11 mouse cellular contexts compared by ENCODE assay signal in genomic region chr17:12689537-12689936, GRCm38 (mm10). TPM values are rescaled to one million over a fixed set of nuclear protein-coding genes. Genes with fewer than 3 reads are reported as not detected.
DNase-seq lines count a peak whose midpoint lies in the region; ATAC-seq and TF ChIP-seq lines count a peak whose summit lies in the region.
"Had no signal": no experiment of that assay in that cellular context is flagged by ENCODE, and none has a peak within 500 bp of the region (broad histone marks: within the 10 kb centered on the region; RNA-seq: fewer than 3 reads in every experiment).

No protein-coding gene starts in this region.

- H3K36me3 ChIP-seq in liver, embryonic 14.5 days (replicated peaks; ENCODE audit: control insufficient read depth, insufficient read depth, low read depth) = peaks cover 2% of the 10 kb centered on the region; the same call in 1 of the 2 replicates
- peaks cover 97% of the 10 kb centered on the region for H3K36me3 ChIP-seq in forebrain, embryonic 15.5 days

- H3K4me1 ChIP-seq in liver, embryonic 14.5 days (replicated peaks; ENCODE audit: control insufficient read depth in 2 of 2, insufficient read depth in 2 of 2, low read length in 1 of 2) = no peaks in the 10 kb centered on the region
- no peaks in the 10 kb centered on the region for H3K4me1 ChIP-seq in forebrain, embryonic 15.5 days
- H3K4me1 ChIP-seq: embryonic facial prominence, embryonic 12.5 days had no signal

- H3K4me2 ChIP-seq in liver, embryonic 14.5 days (ENCODE audit: low read depth) = no peak overlapping the region
- H3K4me2 ChIP-seq in forebrain, embryonic 15.5 days (replicated peaks) = no peak overlapping the region
- H3K4me2 ChIP-seq: embryonic facial prominence, embryonic 12.5 days had no signal

- H3K9me3 ChIP-seq in liver, embryonic 14.5 days (ENCODE audit: control insufficient read depth, low read length) = no peaks in the 10 kb centered on the region
- no peaks in the 10 kb centered on the region for H3K9me3 ChIP-seq in forebrain, embryonic 15.5 days
- H3K9me3 ChIP-seq: embryonic facial prominence, embryonic 12.5 days had no signal

- 55% methylated on average over 3 of the region's 3 CpGs for WGBS in liver, embryonic 14.5 days (ENCODE audit: insufficient replicate concordance)
- WGBS in forebrain, embryonic 15.5 days = 82% methylated on average over 3 of the region's 3 CpGs

- H3K4me3 ChIP-seq in liver, embryonic 14.5 days (ENCODE audit: insufficient read depth in 1 of 2, low read depth in 2 of 2, low read length in 2 of 2) = no peak overlapping the region
- no peak overlapping the region for H3K4me3 ChIP-seq in forebrain, embryonic 15.5 days
- H3K4me3 ChIP-seq: embryonic facial prominence, embryonic 12.5 days had no signal

- peak; percentile 51 for TF ChIP-seq CTCF in liver, embryonic 14.5 days (IDR thresholded peaks at IDR 0.05; ENCODE audit: low read depth)

- no peak for ATAC-seq in liver, embryonic 14.5 days (ENCODE audit: insufficient read depth)
- no peak for ATAC-seq in forebrain, embryonic 15.5 days (replicated peaks)

- H3K27me3 ChIP-seq in liver, embryonic 14.5 days (ENCODE audit: control insufficient read depth, insufficient read depth, low read length) = no peaks in the 10 kb centered on the region
- no peaks in the 10 kb centered on the region for H3K27me3 ChIP-seq in forebrain, embryonic 15.5 days
- H3K27me3 ChIP-seq: embryonic facial prominence, embryonic 12.5 days had no signal

- TF ChIP-seq EP300 in liver, embryonic 14.5 days (IDR thresholded peaks at IDR 0.05; ENCODE audit: low read depth) = no peak

- H3K27ac ChIP-seq in liver, embryonic 14.5 days = no peak overlapping the region
- H3K27ac ChIP-seq in forebrain, embryonic 15.5 days (replicated peaks) = no peak overlapping the region
- H3K27ac ChIP-seq: embryonic facial prominence, embryonic 12.5 days had no signal

- peak; percentile 43 for DNase-seq in adrenal gland, postnatal 14 days
- no peak for DNase-seq in adrenal gland, postnatal 4 days (ENCODE audit: low spot score in 2 of 2)
- peak; percentile 18 to 49 for DNase-seq in layer of hippocampus, postnatal 14 days (ENCODE audit: low spot score in 2 of 2)
- no peak for DNase-seq in layer of hippocampus, adult 11-12 months (ENCODE audit: low spot score)
- DNase-seq in embryo, embryonic 10.5 days (ENCODE audit: low spot score) = peak; percentile 55
- no peak for DNase-seq in liver, embryonic 14.5 days (ENCODE audit: low read depth in 3 of 3, low spot score in 3 of 3)
- DNase-seq in thymus, postnatal 4 days = peak; percentile 78

- H3K9ac ChIP-seq in liver, embryonic 14.5 days (replicated peaks) = no peak overlapping the region
- H3K9ac ChIP-seq in forebrain, embryonic 15.5 days (replicated peaks) = no peak overlapping the region
- H3K9ac ChIP-seq: embryonic facial prominence, embryonic 12.5 days had no signal

RNA-seq across cellular contexts. Expression of gene Slc22a1, which starts 13.9 kb away (rescaled TPM):
- total RNA-seq in adrenal gland, postnatal 14 days (2021) = 1.2 and 18.3 TPM in 2 replicates
- total RNA-seq in adrenal gland, postnatal 4 days (2021) = 10 to 100 TPM in 1 of 2 experiments, 1 to 10 TPM in 1; 4.5 to 17.4 TPM
- not detected for total RNA-seq in layer of hippocampus, postnatal 14 days (2021)
- not detected in 2 replicates for polyA plus RNA-seq in liver, embryonic 14.5 days (2012; rRNA removed)
- polyA plus RNA-seq in liver, embryonic 14.5 days (2014; fragmentation: Nextera tagmentation; extraction: Ambion mirVana) = 0.11 TPM in 1 of 2 replicates, not detected in the other
- not detected in 2 replicates for polyA plus RNA-seq in forebrain, embryonic 15.5 days (2015; fragmentation: Nextera tagmentation; extraction: Ambion mirVana)
- total RNA-seq: layer of hippocampus, postnatal 36 days had no signal
- polyA plus RNA-seq: C2C12 had no signal

Comparison
In these comparisons a context has a peak if more than half of its experiments do, and no peak if none do; other contexts are left out.
1. DNase-seq: peak in adrenal gland, postnatal 14 days (single experiment), layer of hippocampus, postnatal 14 days (2 of 2), embryo, embryonic 10.5 days (single experiment) and thymus, postnatal 4 days (single experiment); none in adrenal gland, postnatal 4 days (0 of 2), layer of hippocampus, adult 11-12 months (single experiment) and liver, embryonic 14.5 days (0 of 3).